Mouse (Mus musculus) forebrain, postnatal 0 days (tissue): ENCODE data around the gene Clps. TPM values are rescaled to one million over a fixed set of nuclear protein-coding genes. Genes with fewer than 3 reads are reported as not detected.

Experiments
- ATAC-seq: fragments of 200-750 bp; cut with Nextera tagmentation; 2 replicates; pipeline ENCODE4 v1.8.0; 2017; ENCODE audit warnings: mild to moderate bottlenecking, moderate library complexity
- DNase-seq: peaks from one replicate; pipeline ENCODE4 v3.0.0-alpha.2; 2015
- H3K27ac ChIP-seq: fragments of 300-500 bp; sonication (generic); 2 replicates; pipeline ENCODE4 v1.5.1; 2014; ENCODE audit warnings: low read depth, mild to moderate bottlenecking, antibody characterized with exemption, low read length, moderate library complexity, mixed read lengths
- H3K27me3 ChIP-seq: fragments of 300-500 bp; sonication (generic); 2 replicates; pipeline ENCODE4 v1.6.1; 2014; ENCODE audit warnings: mild to moderate bottlenecking, low read length, mixed read lengths; ENCODE audit not compliant: insufficient read depth
- H3K36me3 ChIP-seq: fragments of 300-500 bp; sonication (generic); 2 replicates; pipeline ENCODE4 v1.6.1; 2014; ENCODE audit warnings: mild to moderate bottlenecking, moderate library complexity; ENCODE audit not compliant: insufficient read depth
- H3K4me1 ChIP-seq: fragments of 300-500 bp; sonication (generic); 2 replicates; pipeline ENCODE4 v1.6.1; 2014; ENCODE audit warnings: antibody characterized with exemption; ENCODE audit not compliant: insufficient read depth
- H3K4me2 ChIP-seq: fragments of 300-500 bp; sonication (generic); 2 replicates; pipeline ENCODE4 v1.6.1; 2014; ENCODE audit warnings: low read depth, mild to moderate bottlenecking, moderate library complexity
- H3K4me3 ChIP-seq: fragments of 300-500 bp; sonication (generic); 2 replicates; pipeline ENCODE4 v1.5.1; 2014; ENCODE audit warnings: low read depth, low read length, mixed read lengths
- H3K9ac ChIP-seq: fragments of 300-500 bp; sonication (generic); 2 replicates; pipeline ENCODE4 v1.6.1; 2014; ENCODE audit warnings: mild to moderate bottlenecking
- H3K9me3 ChIP-seq: fragments of 300-500 bp; sonication (generic); 2 replicates; pipeline ENCODE4 v1.6.1; 2016; ENCODE audit warnings: low read length
- CTCF ChIP-seq: sonication (generic); IDR thresholded peaks from 2 replicates; pipeline ENCODE4 v1.5.1; 2016; ENCODE audit warnings: antibody characterized with exemption, control low read depth, low read depth
- WGBS: fragments of 180-500 bp; shearing (Covaris S2); extraction: QIAGEN DNeasy Blood & Tissue Kit; methylation state at CpG from one replicate; pipeline ENCODE4 v1.1.7; 2014; 5-methylcytosine and 5-hydroxymethylcytosine counted together
- polyA plus RNA-seq: library from polyadenylated mRNA; unstranded; fragments of >200 nt; fragmentation: Nextera tagmentation; extraction: Ambion mirVana; gene quantifications from 2 replicates; pipeline ENCODE4 v1.2.1, GENCODE M21; 2015
- total RNA-seq: library from RNA; depleted of rRNA; stranded (reverse); fragments of >200 nt; gene quantifications from 2 replicates; pipeline ENCODE4 v1.2.3, GENCODE M21; 2014

Gene Clps
- total and polyA plus RNA-seq, 2 experiments from 2014 or later: not detected

- Histone ChIP-seq H3K4me2 (peak overlapping the region; percentile 86; the same call in 1 of the 2 replicates), H3K27ac (no peak overlapping the region), H3K4me1 (peaks cover 9% of the 10 kb centered on the region; the same call in 1 of the 2 replicates), H3K9ac (no peak overlapping the region), H3K27me3 (no peaks in the 10 kb centered on the region), H3K4me3 (no peak overlapping the region), H3K36me3 (no peaks in the 10 kb centered on the region), H3K9me3 (no peaks in the 10 kb centered on the region)
- 90% methylated on average over 23 of the region's 23 CpGs for WGBS
- no peak for TF ChIP-seq CTCF
- DNase-seq (no peak), ATAC-seq (no peak)
Observed at GRCm38 (mm10) chr17:28524009-28524695, 36.4 kb downstream of the Clps start.

- Histone ChIP-seq H3K27me3 (no peaks in the 10 kb centered on the region), H3K4me3 (peak overlapping the region; percentile 82), H3K9ac (peak overlapping the region; percentile 100), H3K9me3 (no peaks in the 10 kb centered on the region), H3K27ac (peak overlapping the region; percentile 97), H3K36me3 (no peaks in the 10 kb centered on the region), H3K4me1 (peaks cover 9% of the 10 kb centered on the region; the same call in 1 of the 2 replicates), H3K4me2 (peak overlapping the region; percentile 86)
- no peak for TF ChIP-seq CTCF
- no peak for ATAC-seq
- WGBS: 8% methylated on average over 28 of the region's 28 CpGs
- DNase-seq: no peak
Observed at GRCm38 (mm10) chr17:28523355-28524008, 37.1 kb downstream of the Clps start.

GRCm38 (mm10) chr17:28522623-28523354 lies 37.8 kb downstream of the Clps start:
- peak; percentile 86 for ATAC-seq
- no peak; the same call in 1 of the 2 replicates for TF ChIP-seq CTCF
- Histone ChIP-seq H3K27ac (peak overlapping the region; percentile 97), H3K9me3 (no peaks in the 10 kb centered on the region), H3K4me2 (peak overlapping the region; percentile 86), H3K27me3 (no peaks in the 10 kb centered on the region), H3K36me3 (no peaks in the 10 kb centered on the region), H3K4me3 (peak overlapping the region; percentile 82), H3K9ac (peak overlapping the region; percentile 100), H3K4me1 (peaks cover 9% of the 10 kb centered on the region; the same call in 1 of the 2 replicates)
- 1% methylated on average over 39 of the region's 66 CpGs for WGBS
- peak; percentile 92 for DNase-seq

- no peaks in the 10 kb centered on the region for H3K9me3 ChIP-seq
- ATAC-seq (no peak), DNase-seq (no peak)
- peak overlapping the region; percentile 97 for H3K27ac ChIP-seq
- H3K27me3 ChIP-seq: no peaks in the 10 kb centered on the region
- H3K4me3 ChIP-seq: peak overlapping the region; percentile 82
- WGBS: 22% methylated on average over 6 of the region's 6 CpGs
- H3K36me3 ChIP-seq: no peaks in the 10 kb centered on the region
- TF ChIP-seq CTCF: no peak
- H3K9ac ChIP-seq: peak overlapping the region; percentile 100
- H3K4me1 ChIP-seq: peaks cover 11% of the 10 kb centered on the region; the same call in 1 of the 2 replicates
- H3K4me2 ChIP-seq: peak overlapping the region; percentile 86
Observed at GRCm38 (mm10) chr17:28521920-28522319, 38.6 kb downstream of the Clps start.

- no peaks in the 10 kb centered on the region for H3K9me3 ChIP-seq
- ATAC-seq (no peak), DNase-seq (no peak)
- no peak overlapping the region for H3K9ac ChIP-seq
- WGBS: 58% methylated on average over 5 of the region's 5 CpGs
- no peak overlapping the region for H3K4me3 ChIP-seq
- H3K4me1 ChIP-seq: peaks cover 11% of the 10 kb centered on the region; the same call in 1 of the 2 replicates
- H3K27ac ChIP-seq: no peak overlapping the region
- no peak overlapping the region for H3K4me2 ChIP-seq
- no peaks in the 10 kb centered on the region for H3K27me3 ChIP-seq
- no peak for TF ChIP-seq CTCF
- no peaks in the 10 kb centered on the region for H3K36me3 ChIP-seq
Observed at GRCm38 (mm10) chr17:28521071-28521726, 39.4 kb downstream of the Clps start.

- 83% methylated on average over 4 of the region's 4 CpGs for WGBS
- Histone ChIP-seq H3K27me3 (no peaks in the 10 kb centered on the region), H3K27ac (no peak overlapping the region), H3K4me3 (no peak overlapping the region), H3K36me3 (no peaks in the 10 kb centered on the region), H3K4me2 (no peak overlapping the region), H3K4me1 (peaks cover 11% of the 10 kb centered on the region; the same call in 1 of the 2 replicates), H3K9ac (no peak overlapping the region), H3K9me3 (no peaks in the 10 kb centered on the region)
- no peak for TF ChIP-seq CTCF
- DNase-seq (no peak), ATAC-seq (no peak)
Observed at GRCm38 (mm10) chr17:28520561-28520960, 40.0 kb downstream of the Clps start.
